Mouse (Mus musculus) neural tube, embryonic 13.5 days (tissue): ENCODE measurements at regions not wholly inside any gene's neighbourhood (a gene's known extent, or its start where the extent isn't known, plus 50 kb on each side); places are given as distances from the start of the nearest gene placed in this dataset.

Experiments used
- ATAC-seq: fragments of 200-750 bp; cut with Nextera tagmentation; 2 replicates; pipeline ENCODE4 v1.8.0; 2017; ENCODE audit warnings: low read depth, mild to moderate bottlenecking, moderate TSS enrichment, moderate library complexity
- H3K27ac ChIP-seq: fragments of 300-500 bp; sonication (generic); replicated peaks from 2 replicates; pipeline ENCODE4 v1.5.1; 2015; ENCODE audit warnings: moderate library complexity, mild to moderate bottlenecking, inconsistent platforms
- H3K27me3 ChIP-seq: fragments of 300-500 bp; sonication (generic); 2 replicates; pipeline ENCODE4 v1.6.1; 2015; ENCODE audit warnings: mild to moderate bottlenecking, inconsistent platforms
- H3K36me3 ChIP-seq: fragments of 300-500 bp; sonication (generic); 2 replicates; pipeline ENCODE4 v1.6.1; 2015; ENCODE audit warnings: mild to moderate bottlenecking, inconsistent platforms
- H3K4me1 ChIP-seq: fragments of 300-500 bp; sonication (generic); replicated peaks from 2 replicates; pipeline ENCODE4 v1.6.1; 2015; ENCODE audit warnings: inconsistent platforms
- H3K4me2 ChIP-seq: fragments of 300-500 bp; sonication (generic); 2 replicates; pipeline ENCODE4 v1.6.1; 2015; ENCODE audit warnings: inconsistent platforms, mild to moderate bottlenecking, moderate library complexity
- H3K4me3 ChIP-seq: fragments of 300-500 bp; sonication (generic); 2 replicates; pipeline ENCODE4 v1.5.1; 2015; ENCODE audit warnings: mild to moderate bottlenecking, inconsistent platforms
- H3K9ac ChIP-seq: fragments of 300-500 bp; sonication (generic); 2 replicates; pipeline ENCODE4 v1.6.1; 2015; ENCODE audit warnings: moderate library complexity, mild to moderate bottlenecking, inconsistent platforms
- H3K9me3 ChIP-seq: fragments of 300-500 bp; sonication (generic); 2 replicates; pipeline ENCODE4 v1.6.1; 2016; ENCODE audit warnings: inconsistent platforms
- WGBS: fragments of 180-500 bp; shearing (Covaris S2); methylation state at CpG from one replicate; pipeline ENCODE4 v1.1.7; 2015; 5-methylcytosine and 5-hydroxymethylcytosine counted together

GRCm38 (mm10) chr2:12053404-12054164 is 248.1 kb downstream of the Itga8 start:
- no peak for ATAC-seq
- no peak overlapping the region for H3K4me3 ChIP-seq

GRCm38 (mm10) chr2:12054165-12054500 is 247.6 kb downstream of the Itga8 start:
- Histone ChIP-seq H3K9me3 (no peaks in the 10 kb centered on the region), H3K27me3 (peaks cover 6% of the 10 kb centered on the region; the same call in 1 of the 2 replicates), H3K27ac (no peak overlapping the region), H3K36me3 (no peaks in the 10 kb centered on the region), H3K9ac (no peak overlapping the region), H3K4me1 (no peaks in the 10 kb centered on the region), H3K4me2 (no peak overlapping the region), H3K4me3 (no peak overlapping the region)
- ATAC-seq: no peak
- WGBS: 20% methylated on average over 3 of the region's 3 CpGs

More at GRCm38 (mm10) chr2:12053404-12054164, 248.1 kb downstream of the Itga8 start:
- WGBS: 71% methylated on average over 8 of the region's 8 CpGs
- H3K4me2 ChIP-seq: no peak overlapping the region
- no peaks in the 10 kb centered on the region for H3K9me3 ChIP-seq
- no peak overlapping the region for H3K9ac ChIP-seq
- peaks cover 6% of the 10 kb centered on the region; the same call in 1 of the 2 replicates for H3K27me3 ChIP-seq
- 0 out of 2 replicates have a peak overlapping the region, but pooled peaks have one; percentile 28 for H3K27ac ChIP-seq
- no peaks in the 10 kb centered on the region for H3K36me3 ChIP-seq
- H3K4me1 ChIP-seq: no peaks in the 10 kb centered on the region
